Mouse (Mus musculus) c-Kit-positive CD71-positive TER-119-negative erythroid progenitor cells, embryonic 14.5 days (primary cell): Measurements from ENCODE around the gene Pcid2.
"Not testable (repeated sequence)": the region's sequence is repeated elsewhere in the genome, so short reads cannot be mapped to it uniquely, and the experiment has no call there.

ENCODE experiments used
- DNase-seq: peaks from one replicate; pipeline ENCODE4 v3.0.0-alpha.2; 2013; ENCODE audit warnings: low read depth

The Pcid2 gene

DNA sequence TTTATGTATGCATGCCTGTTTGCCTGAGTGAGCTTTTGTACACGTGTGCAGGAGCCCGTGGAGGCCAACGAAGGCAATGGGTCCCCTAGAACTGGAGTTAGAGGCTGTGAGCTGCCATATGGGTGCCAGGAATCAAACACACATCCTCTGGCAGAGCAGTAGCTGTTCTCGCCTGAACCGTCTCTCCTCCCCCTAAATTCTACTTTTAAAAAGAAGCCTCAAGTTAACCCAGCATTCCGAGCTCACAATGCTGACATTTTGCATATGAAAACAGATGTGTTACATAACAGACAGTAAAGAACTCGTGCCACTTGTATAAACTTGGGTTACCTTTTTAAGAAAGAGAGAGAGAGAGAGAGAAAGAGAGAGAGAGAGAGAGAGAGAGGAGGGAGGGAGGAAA is 27.7 kb downstream of the Pcid2 start:
- DNase-seq: no peak

DNA sequence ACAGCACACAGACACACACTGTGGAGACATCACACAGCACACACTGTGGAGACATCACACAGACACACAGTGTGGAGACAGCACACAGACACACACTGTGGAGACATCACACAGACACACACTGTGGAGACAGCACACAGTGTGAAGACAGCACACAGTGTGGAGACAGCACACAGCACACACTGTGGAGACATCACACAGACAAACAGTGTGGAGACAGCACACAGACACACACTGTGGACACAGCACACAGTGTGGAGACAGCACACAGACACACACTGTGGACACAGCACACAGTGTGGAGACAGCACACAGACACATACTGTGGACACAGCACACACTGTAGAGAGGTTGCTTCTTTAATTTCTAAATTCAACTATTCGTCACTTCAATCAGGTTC is 29.7 kb downstream of the Pcid2 start:
- DNase-seq: not testable (repeated sequence)

DNA sequence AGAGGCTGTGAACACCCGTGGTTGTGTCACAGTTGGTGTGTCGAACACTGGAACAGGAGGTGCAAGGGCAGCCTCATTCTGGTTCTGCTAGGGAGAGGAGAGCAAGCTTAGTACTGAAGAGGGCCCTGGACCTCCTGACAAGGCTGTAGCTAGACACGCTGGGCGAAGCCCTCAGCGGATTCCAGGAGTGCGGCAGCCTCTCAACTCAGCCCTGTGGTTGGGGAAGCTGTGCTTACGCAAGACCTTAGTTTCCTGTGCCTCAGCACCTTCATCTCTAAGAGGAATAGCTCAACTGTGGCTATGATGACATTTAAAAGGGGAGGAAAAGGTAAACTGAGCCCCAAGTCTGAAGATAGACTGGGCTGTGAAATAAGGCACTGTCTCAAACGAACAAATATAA is 30.2 kb downstream of the Pcid2 start:
- no peak for DNase-seq

DNA sequence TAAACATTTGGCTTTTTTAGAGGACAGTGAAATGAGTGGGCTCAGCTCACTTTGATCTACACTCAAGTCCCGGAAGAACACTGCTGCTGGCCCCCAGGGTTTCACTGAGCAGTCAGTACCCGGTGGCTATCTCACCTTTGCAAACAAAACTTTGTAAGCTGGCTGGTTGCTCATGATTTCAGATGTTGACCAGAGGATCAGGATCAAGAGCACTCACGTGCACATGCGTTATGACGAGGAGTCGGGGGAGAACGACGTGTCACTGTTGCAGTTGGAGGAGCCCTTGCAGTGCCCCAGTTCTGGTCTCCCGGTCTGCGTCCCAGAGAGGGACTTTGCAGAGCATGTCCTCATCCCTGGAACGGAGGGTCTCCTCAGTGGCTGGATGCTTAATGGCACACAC is 32.0 kb downstream of the Pcid2 start:
- no peak for DNase-seq

DNA sequence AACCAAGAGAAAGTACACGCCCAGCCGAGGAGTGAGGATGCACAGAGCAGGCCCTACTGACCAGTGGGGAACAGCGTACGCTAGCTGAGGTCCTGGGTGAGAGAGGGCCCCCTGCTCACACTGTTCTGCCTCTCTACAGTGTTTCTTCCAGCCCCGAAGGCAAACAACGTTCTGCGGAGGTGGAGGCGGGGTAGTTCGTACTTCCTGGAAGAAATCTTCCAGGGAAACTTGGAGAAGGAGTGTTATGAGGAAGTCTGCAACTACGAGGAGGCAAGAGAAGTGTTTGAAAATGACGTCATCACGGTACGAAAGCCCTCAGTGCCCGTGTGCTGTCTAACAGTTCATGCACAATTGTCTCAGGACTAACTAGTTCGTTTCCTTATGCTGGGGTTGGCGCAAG is 42.1 kb downstream of the Pcid2 start:
- no peak for DNase-seq

DNA sequence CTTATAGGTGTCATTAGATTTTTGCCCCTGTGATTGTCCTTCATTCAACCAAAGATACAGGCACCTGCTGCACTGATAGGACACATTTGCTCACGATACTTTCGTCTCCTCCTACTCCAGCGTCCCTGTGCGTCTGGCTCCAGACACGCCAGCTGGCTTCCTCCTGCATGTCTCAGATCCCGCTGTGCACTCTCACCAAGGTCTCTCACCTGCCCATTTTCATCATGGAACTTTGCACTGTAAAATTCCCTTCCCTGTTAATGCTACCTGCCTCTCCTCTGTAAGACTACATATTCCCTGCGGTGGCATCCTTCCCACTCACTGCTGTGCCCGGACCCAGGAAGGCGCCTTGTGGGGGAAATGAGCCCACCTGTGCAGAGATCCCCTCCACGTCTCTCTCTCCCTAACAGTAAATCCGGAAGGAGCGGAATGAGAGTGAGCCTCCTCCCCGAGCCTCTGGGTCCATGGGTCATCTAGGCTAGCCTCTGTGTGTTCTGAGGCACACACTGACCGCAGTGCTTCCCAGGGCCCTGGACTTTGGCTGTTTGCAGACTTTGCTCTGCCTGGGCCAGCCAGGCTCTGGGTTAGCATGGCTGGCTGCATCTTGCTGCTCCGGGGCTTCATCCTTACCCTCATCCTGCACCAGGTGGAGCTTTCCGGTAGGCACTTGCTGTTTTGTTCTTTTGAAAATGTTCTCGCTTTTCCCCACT is 44.7 kb downstream of the Pcid2 start, which contains the start of gene Proz:
Proz (plus strand) TSS at position 474 of the 710 bp plus-strand sequence.
- no peak for DNase-seq

DNA sequence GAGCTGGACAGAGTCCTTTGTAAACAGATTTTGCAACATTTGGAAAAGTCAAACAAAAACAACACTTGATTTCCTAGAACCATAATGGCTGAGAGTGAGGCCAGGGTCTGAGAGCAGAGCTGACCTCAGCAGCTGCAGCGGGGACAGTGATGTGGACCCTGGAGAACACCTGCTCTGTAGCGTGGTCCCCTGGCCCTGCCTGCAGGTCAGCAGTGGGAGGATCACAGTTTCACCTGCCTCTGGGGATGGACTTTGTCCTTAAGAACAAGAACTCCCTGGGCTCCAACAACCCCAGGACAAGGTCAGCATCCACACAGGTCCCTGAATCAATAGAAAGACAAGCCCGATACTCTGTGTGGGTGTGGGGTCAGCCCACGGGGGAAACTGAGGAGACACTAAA is 47.9 kb downstream of the Pcid2 start:
- DNase-seq: no peak

DNA sequence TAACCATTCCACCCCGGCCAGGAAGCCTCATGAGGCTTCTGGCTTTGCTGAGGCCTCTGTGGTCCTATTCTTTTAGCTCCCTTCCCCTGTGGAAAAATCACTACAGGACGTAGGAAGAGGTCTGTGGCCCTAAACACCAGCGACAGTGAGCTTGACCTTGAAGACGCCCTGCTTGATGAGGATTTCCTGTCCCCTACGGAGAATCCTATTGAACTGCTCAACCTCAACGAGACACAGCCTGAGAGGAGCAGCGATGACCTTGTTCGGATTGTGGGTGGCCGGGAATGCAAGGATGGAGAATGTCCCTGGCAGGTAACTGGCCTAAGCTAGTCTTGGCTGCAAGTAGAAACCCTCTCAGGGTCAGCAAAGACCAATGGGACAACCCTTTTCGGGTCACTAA is 54.7 kb downstream of the Pcid2 start:
- DNase-seq: no peak

DNA sequence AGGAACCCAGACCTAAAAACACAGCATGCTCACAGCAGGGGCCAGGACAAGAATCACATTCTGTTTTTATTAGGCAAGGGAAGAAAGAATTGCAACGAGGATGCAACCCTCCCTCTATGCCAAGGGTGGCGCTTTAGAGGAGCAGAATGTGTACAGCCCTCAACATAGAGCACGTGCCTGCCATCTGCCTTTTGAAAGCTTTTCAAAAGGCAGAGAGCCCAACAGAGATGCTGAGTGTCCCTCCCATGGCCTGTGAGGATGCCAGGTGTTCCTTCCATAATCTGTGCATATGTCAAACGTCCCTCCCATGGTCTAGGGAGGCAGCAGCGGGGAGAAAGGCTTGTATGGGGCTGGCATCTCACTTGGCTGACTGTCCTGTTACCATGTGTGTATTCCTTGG is 57.6 kb downstream of the Pcid2 start:
- no peak for DNase-seq

DNA sequence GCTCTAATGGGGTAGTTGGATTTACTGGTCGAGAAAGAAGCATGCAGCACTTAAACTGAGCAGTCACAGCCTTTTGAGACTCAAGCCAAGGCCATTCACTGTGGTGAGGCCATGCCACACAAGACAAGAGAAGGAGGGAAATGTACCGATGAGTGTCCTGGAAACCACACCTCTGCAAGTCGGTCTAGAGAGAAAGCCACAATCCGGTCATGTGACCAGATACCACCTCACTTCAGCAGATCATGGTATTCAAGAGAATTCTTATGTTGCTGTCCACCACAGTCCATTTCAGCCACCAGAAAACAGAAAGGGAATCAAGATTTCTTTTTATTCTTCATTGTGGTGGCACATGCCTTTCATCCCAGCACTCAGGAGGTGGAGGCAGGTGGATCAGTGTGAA is 63.8 kb downstream of the Pcid2 start:
- no peak for DNase-seq

DNA sequence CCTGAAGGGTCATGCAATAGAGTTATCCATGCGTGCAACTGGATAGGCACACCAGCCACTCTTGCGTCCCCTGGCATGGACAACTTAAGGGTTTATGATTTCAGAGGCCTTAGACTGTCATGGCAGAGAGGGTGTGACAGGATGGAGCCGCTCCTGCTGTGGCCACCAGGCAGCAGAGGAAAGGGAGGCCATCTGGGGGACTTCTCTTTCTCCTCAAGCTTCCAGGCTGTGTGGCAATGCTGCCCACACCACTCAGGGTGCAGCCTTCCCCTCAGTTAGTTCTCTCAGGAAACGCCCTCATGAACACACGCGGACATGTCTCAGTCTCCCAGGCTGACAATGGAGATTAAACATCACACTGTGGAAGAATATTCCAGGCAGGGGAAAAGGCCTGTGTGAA is 66.2 kb downstream of the Pcid2 start:
- no peak for DNase-seq

DNA sequence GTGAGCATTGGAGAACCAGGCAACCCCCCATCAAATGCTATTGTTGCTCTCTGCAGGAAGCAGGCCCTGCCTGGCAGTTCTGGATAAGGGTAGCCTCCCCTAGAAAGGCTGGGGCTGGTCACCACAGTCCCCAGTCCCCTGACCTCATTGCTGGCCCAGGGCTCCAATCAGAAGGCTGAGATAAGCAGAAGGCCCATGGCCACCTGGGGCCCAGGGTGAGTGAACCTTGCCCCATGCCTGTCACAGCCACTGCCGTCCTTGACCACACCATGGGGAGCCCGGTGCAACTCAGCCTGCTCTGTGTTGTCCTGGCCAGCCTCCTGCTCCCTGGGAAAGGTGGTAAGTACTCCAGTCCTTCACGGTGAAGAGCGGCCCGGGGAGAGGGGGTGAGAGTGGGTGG is 67.7 kb downstream of the Pcid2 start:
- no peak for DNase-seq

DNA sequence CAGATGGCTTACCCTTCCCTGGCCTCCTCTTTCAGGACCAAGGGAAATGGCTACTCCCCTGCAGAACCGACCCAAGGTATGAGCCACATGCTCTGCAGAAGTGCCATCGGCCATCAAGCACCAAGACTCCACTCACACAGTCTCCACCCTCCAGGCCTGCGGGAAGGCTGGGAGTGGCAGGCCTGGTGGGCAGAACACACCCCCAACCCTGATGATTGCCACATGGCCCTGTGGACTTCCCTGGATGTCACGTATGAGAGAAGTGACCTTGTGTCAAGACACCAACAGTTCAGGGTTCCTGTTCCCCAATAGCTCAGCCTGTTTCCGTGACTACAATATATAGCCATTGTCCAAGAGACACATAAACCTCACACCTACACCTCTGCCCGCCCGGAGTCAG is 68.2 kb downstream of the Pcid2 start, which contains the start of gene F10:
F10 (plus strand) TSS at position 294 of the 400 bp plus-strand sequence.
- no peak for DNase-seq

DNA sequence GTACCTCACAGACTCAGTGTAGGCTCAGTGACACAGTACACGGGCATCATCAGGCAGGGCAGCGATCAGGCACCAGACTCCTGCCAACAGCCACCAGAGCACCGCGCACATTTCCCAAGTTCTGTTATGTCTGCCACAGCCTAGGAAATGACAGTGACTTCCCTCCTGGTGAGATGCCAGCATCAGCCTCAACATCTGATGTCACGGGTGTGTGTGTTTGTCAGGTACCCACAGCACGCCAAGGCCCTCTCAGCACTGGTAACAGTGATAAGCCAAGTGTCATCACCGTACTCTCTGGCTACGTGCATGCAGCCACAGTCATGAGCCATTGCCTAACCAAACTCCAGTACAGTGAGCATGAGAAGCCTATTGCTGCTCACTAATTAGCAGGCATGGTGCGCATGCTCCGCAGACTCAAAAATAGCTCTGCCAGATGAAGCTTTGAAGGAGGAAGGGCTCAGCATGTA is 68.9 kb downstream of the Pcid2 start:
- DNase-seq: no peak

DNA sequence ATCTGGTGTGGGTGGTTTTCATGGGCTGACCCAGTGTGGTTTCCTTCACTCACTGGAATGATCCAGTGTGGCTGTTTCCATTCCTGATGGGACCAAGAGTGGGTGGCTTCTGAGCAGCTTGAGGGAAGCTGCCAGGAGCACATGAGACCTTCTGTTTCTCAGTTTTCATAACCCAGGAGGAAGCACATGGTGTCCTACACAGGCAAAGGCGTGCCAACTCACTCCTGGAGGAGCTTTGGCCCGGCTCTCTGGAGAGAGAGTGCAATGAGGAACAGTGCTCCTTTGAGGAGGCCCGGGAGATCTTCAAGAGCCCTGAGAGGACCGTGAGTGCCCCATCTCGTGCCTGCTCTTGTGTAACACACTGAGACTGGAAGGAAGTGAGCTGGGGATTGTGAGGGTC is 76.8 kb downstream of the Pcid2 start:
- no peak for DNase-seq

DNA sequence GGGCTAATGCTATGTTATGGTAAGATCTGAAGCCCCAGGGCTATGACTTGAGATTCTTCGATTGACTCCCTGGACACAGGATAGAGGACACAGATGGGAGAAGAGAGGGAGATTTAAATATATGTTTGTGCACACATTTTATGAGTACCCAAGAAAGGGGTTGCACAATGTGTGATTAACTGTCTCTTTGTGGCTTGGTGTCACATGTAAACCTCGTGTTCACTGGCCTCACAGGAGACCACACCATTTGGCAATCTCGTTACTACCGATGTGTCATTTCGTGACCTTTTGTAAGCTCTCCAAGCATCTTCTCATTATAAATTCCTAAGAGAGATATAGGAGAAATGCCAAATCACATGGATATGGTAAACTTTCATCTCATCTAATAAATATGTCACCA is 77.6 kb downstream of the Pcid2 start:
- no peak for DNase-seq
